Mouse (Mus musculus): ENCODE measurements at regions not wholly inside any gene's neighbourhood (a gene's known extent, or its start where the extent isn't known, plus 50 kb on each side); places are given as distances from the start of the nearest gene placed in this dataset.

DNA sequence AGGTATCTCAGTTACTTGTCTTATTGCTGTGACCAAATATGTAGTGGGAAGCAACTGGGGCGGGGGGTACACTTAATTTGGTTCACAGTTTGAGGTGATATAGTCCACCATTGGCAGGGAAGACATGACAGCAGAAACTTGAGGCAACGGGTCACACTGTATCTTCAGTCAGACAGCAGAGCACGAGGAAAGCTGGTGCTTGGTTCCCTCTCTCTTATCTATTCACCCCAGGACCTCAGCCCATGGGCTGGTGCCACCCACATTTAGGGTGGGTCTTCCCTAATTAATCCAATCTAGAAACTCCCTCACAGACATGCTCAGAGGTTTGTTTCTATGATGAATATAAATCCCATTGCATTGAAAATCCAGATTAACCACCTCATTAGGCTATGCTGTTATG, 56.5 kb downstream of the Otud1 start:
- no peak for ATAC-seq (ENCODE audit: insufficient number of reproducible peaks, insufficient read depth, low FRiP score, low read depth)
- H3K36me3 ChIP-seq (ENCODE audit: control insufficient read depth, insufficient read depth, low read length) = no peaks in the 10 kb centered on the region
- 64% methylated on average over 3 of the region's 3 CpGs for WGBS

DNA sequence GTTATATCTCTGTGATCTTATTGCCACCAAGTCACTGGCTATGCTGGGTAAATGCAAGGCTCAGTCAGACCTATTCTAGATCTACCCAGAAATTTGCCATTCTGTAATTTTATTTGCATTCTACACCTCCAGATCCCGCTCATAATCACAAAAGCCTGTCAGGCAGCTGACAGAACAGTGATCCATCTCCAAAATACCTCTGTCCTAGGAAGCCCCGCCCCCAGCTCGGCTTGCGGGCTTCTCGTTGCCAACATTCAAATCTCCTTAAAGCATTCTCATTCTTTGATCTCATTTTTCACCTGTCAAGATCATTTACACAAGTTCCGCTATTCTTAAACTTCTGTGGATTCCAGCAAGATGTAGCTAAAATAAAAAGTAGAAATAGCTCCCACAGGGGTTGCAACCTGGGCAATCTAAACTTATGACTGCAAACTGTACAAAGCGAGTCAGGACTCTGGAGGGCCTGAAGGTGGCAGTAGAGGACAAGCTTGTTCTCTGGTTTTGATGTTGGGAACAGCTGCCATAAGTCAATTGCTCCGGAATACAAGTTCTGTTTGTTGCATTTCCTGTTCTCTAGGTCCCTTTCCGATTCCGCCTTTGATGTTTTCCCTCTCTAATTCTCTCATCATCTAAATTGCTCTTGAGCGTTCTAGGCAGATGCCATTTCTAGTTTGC, 58.1 kb downstream of the Otud1 start:
- H3K27me3 ChIP-seq (ENCODE audit: control insufficient read depth, insufficient read depth, low read length) = no peaks in the 10 kb centered on the region
- WGBS = 7% methylated on average over 11 of the region's 11 CpGs
- no peaks in the 10 kb centered on the region for H3K9me3 ChIP-seq (ENCODE audit: control insufficient read depth, low read depth, low read length)
- H3K27ac ChIP-seq (ENCODE audit: low read length) = no peak overlapping the region
- peak overlapping the region; percentile 36 for H3K4me2 ChIP-seq (replicated peaks; ENCODE audit: low read depth, low read length)
- no peak overlapping the region for H3K9ac ChIP-seq (replicated peaks; ENCODE audit: low read depth, low read length)
- no peak overlapping the region; the same call in 1 of the 2 replicates for H3K4me3 ChIP-seq (ENCODE audit: low read depth, low read length)
- ATAC-seq (ENCODE audit: insufficient number of reproducible peaks, insufficient read depth, low FRiP score, low read depth) = peak; percentile 84; the same call in 1 of the 2 replicates
- H3K4me1 ChIP-seq (ENCODE audit: control insufficient read depth, insufficient read depth, low read length) = no peaks in the 10 kb centered on the region
- H3K36me3 ChIP-seq (ENCODE audit: control insufficient read depth, insufficient read depth, low read length) = no peaks in the 10 kb centered on the region

More for the DNA sequence above, 56.5 kb downstream of the Otud1 start:
- Histone ChIP-seq H3K9ac (replicated peaks; ENCODE audit: low read depth, low read length) (no peak overlapping the region), H3K4me2 (replicated peaks; ENCODE audit: low read depth, low read length) (no peak overlapping the region), H3K27ac (ENCODE audit: low read length) (no peak overlapping the region), H3K27me3 (ENCODE audit: control insufficient read depth, insufficient read depth, low read length) (no peaks in the 10 kb centered on the region), H3K9me3 (ENCODE audit: control insufficient read depth, low read depth, low read length) (no peaks in the 10 kb centered on the region), H3K4me3 (ENCODE audit: low read depth, low read length) (no peak overlapping the region), H3K4me1 (ENCODE audit: control insufficient read depth, insufficient read depth, low read length) (no peaks in the 10 kb centered on the region)

DNA sequence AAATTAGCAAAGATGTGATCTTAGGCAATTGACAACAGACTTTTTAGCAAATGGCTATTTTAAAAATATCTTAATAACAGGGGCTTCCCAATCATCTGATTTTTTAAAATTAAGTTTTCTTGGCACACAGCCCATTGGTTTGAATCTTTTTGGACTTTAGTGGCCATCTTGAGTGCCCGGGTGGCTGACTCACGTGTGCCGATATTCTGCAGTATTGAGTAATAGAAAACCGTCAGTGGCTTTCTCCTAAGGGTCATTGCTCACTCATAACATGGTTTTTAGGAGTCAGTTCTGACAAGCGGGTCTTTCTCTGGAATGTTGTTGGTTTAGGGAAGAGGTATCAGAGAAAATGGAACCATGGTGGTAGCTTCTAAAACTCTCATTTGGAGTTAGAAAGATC, 58.8 kb downstream of the Otud1 start:
- Histone ChIP-seq H3K36me3 (ENCODE audit: control insufficient read depth, insufficient read depth, low read length) (no peaks in the 10 kb centered on the region), H3K4me1 (ENCODE audit: control insufficient read depth, insufficient read depth, low read length) (no peaks in the 10 kb centered on the region), H3K27me3 (ENCODE audit: control insufficient read depth, insufficient read depth, low read length) (no peaks in the 10 kb centered on the region), H3K27ac (ENCODE audit: low read length) (no peak overlapping the region), H3K4me2 (replicated peaks; ENCODE audit: low read depth, low read length) (no peak overlapping the region), H3K9ac (replicated peaks; ENCODE audit: low read depth, low read length) (no peak overlapping the region), H3K9me3 (ENCODE audit: control insufficient read depth, low read depth, low read length) (no peaks in the 10 kb centered on the region), H3K4me3 (ENCODE audit: low read depth, low read length) (no peak overlapping the region)
- no peak for ATAC-seq (ENCODE audit: insufficient number of reproducible peaks, insufficient read depth, low FRiP score, low read depth)
- 87% methylated on average over 5 of the region's 5 CpGs for WGBS

DNA sequence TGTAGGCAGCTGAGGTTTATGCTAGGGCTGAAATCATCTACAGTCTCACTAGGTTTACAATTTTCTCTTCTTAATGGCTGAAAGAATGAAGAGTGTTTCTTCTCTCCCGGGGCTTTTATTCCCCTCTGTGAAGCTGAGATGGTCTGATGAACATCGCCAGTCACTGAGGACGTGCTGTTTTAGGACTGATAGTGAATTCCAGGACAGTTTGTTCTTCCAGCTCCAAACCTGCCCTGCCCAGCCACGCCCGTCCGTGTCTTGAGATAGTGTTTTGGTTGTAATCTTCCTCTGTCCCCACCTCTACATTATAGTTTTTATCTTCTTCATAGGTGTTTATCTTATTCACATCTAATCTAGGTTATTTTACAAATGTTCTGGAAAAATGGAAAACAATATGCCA, 68.5 kb downstream of the Otud1 start:
- Histone ChIP-seq H3K4me3 (ENCODE audit: low read depth, low read length) (no peak overlapping the region), H3K4me1 (ENCODE audit: control insufficient read depth, insufficient read depth, low read length) (no peaks in the 10 kb centered on the region), H3K36me3 (ENCODE audit: control insufficient read depth, insufficient read depth, low read length) (no peaks in the 10 kb centered on the region), H3K9ac (replicated peaks; ENCODE audit: low read depth, low read length) (no peak overlapping the region), H3K27me3 (ENCODE audit: control insufficient read depth, insufficient read depth, low read length) (no peaks in the 10 kb centered on the region), H3K4me2 (replicated peaks; ENCODE audit: low read depth, low read length) (no peak overlapping the region), H3K9me3 (ENCODE audit: control insufficient read depth, low read depth, low read length) (no peaks in the 10 kb centered on the region), H3K27ac (ENCODE audit: low read length) (no peak overlapping the region)
- 72% methylated on average over 6 of the region's 6 CpGs for WGBS
- no peak for ATAC-seq (ENCODE audit: insufficient number of reproducible peaks, insufficient read depth, low FRiP score, low read depth)

DNA sequence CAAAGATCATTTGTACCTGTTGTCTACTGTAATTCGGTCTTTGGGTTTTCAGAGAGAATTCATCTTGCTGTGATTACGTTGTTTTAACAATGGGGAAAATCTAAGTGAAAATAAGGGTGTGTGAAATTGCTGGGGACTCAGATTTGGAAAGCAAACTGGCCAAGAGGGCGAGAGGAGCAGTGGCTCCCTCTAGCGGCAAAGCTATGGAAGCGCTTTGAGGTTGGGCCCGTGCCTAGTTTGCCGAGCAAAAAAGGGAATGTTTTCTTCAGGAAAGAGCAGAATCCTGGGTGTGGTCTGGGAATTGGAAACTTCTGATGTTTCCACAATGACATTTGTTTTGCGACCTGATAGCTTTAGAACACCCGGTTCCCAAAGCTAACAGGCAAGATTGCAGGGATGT, 69.4 kb downstream of the Otud1 start:
- Histone ChIP-seq H3K9me3 (ENCODE audit: control insufficient read depth, low read depth, low read length) (no peaks in the 10 kb centered on the region), H3K36me3 (ENCODE audit: control insufficient read depth, insufficient read depth, low read length) (no peaks in the 10 kb centered on the region), H3K4me2 (replicated peaks; ENCODE audit: low read depth, low read length) (no peak overlapping the region), H3K27ac (ENCODE audit: low read length) (no peak overlapping the region), H3K9ac (replicated peaks; ENCODE audit: low read depth, low read length) (no peak overlapping the region), H3K4me1 (ENCODE audit: control insufficient read depth, insufficient read depth, low read length) (no peaks in the 10 kb centered on the region), H3K27me3 (ENCODE audit: control insufficient read depth, insufficient read depth, low read length) (no peaks in the 10 kb centered on the region), H3K4me3 (ENCODE audit: low read depth, low read length) (no peak overlapping the region)
- ATAC-seq (ENCODE audit: insufficient number of reproducible peaks, insufficient read depth, low FRiP score, low read depth) = no peak
- 15% methylated on average over 9 of the region's 9 CpGs for WGBS

DNA sequence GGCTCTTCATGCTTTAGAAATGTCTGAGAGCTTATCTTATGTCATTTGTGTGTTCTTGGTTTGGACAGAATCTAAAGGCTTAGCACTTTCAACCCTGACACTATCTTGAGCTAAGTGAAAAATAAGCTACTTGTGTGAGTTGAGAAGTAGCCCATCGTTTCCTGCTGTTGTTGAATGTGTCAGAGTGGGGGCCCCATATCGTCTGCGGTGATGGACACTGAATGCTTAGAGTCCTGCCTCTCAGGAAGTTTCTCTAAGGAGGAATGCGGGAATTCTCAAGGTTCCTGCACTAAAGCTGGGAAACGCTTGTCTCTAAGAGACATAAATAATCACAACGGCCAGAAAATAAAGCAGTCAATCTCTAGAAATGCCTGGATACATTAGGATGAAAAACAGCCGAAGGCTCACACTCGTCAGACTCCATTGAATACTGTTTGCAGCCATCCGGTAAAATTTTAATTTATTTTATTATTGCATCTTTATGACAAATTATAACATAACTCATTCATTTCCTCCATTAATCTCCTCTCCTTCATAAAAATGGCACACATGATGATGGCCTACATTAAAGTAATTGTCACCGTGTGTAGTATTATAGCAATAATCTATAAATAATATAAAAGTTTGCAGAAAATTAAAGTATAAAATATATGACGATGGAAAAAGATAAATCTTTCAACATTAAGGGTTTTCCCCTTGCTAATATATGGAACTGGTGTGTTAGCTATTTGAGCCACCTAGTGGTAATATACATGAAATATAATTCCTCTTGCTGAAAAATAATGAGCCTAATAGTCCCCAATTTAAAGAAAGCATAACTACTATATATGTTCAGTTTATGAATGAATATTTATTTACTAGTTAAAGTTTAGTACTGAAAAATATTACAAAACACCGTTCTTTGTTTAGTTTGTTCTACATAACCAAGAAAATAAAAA, 75.6 kb downstream of the Otud1 start:
- Histone ChIP-seq H3K27ac (ENCODE audit: low read length) (no peak overlapping the region), H3K9me3 (ENCODE audit: control insufficient read depth, low read depth, low read length) (no peaks in the 10 kb centered on the region), H3K4me3 (ENCODE audit: low read depth, low read length) (no peak overlapping the region), H3K36me3 (ENCODE audit: control insufficient read depth, insufficient read depth, low read length) (no peaks in the 10 kb centered on the region), H3K27me3 (ENCODE audit: control insufficient read depth, insufficient read depth, low read length) (no peaks in the 10 kb centered on the region), H3K4me1 (ENCODE audit: control insufficient read depth, insufficient read depth, low read length) (no peaks in the 10 kb centered on the region), H3K9ac (replicated peaks; ENCODE audit: low read depth, low read length) (no peak overlapping the region), H3K4me2 (replicated peaks; ENCODE audit: low read depth, low read length) (no peak overlapping the region)
- 58% methylated on average over 12 of the region's 12 CpGs for WGBS
- no peak for ATAC-seq (ENCODE audit: insufficient number of reproducible peaks, insufficient read depth, low FRiP score, low read depth)

DNA sequence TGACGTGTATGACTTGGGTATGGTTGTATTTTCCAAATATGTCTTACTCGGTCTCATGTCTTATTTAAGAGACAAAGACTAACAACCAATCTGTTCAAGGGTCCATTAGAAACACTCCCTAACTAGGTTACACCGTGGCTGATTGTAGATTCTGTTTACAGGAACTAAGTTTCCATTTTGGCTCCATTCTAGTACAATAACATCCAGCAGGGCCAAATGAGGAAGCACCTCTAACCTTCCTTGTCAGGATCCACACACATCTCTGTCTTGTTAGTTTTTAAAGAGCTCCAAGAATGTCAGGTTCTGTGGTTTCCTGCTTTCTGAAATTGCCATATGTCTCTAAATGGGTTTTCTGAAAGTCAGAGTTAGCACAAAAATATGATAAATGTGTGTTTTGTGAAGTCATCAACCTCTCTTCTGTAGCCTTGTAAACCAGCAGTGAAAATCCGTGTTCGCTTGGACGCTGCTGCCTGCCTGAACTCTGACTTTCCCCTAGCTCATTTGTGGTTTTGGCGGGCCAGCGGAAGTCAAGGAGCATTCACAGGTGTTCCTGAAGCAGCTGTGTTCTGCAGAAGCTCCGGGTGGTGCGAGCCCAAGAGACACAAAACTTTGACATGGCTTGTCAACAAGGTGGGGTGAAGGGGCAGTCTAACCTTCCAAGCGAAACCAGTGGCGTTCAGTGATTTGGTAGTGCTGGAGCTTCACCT, 76.8 kb downstream of the Otud1 start:
- ATAC-seq (ENCODE audit: insufficient number of reproducible peaks, insufficient read depth, low FRiP score, low read depth) = no peak
- Histone ChIP-seq H3K4me2 (replicated peaks; ENCODE audit: low read depth, low read length) (no peak overlapping the region), H3K27ac (ENCODE audit: low read length) (no peak overlapping the region), H3K4me1 (ENCODE audit: control insufficient read depth, insufficient read depth, low read length) (no peaks in the 10 kb centered on the region), H3K9me3 (ENCODE audit: control insufficient read depth, low read depth, low read length) (no peaks in the 10 kb centered on the region), H3K4me3 (ENCODE audit: low read depth, low read length) (no peak overlapping the region), H3K9ac (replicated peaks; ENCODE audit: low read depth, low read length) (no peak overlapping the region), H3K36me3 (ENCODE audit: control insufficient read depth, insufficient read depth, low read length) (no peaks in the 10 kb centered on the region), H3K27me3 (ENCODE audit: control insufficient read depth, insufficient read depth, low read length) (no peaks in the 10 kb centered on the region)
- 68% methylated on average over 12 of the region's 12 CpGs for WGBS

DNA sequence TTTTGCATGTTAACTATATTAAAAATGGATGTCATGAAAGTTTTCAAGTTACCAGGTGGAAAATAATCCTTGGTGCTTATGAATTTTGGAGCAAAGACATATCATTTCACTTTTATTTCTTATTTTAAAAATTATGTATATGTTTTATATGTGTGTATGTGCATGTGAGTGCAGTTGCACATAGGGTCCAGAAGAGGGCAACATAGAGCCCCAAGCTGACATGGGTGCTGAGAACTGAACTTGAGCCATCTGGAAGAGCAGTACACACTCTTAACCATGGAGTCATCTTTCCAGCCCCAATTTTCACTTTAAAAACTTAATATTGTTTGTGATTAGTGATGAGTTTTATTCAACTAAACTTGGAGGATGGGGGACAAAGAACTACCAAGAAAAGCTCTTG, 84.0 kb downstream of the Otud1 start:
- Histone ChIP-seq H3K9ac (replicated peaks; ENCODE audit: low read depth, low read length) (no peak overlapping the region), H3K36me3 (ENCODE audit: control insufficient read depth, insufficient read depth, low read length) (no peaks in the 10 kb centered on the region), H3K9me3 (ENCODE audit: control insufficient read depth, low read depth, low read length) (no peaks in the 10 kb centered on the region), H3K27ac (ENCODE audit: low read length) (no peak overlapping the region), H3K4me1 (ENCODE audit: control insufficient read depth, insufficient read depth, low read length) (no peaks in the 10 kb centered on the region), H3K4me3 (ENCODE audit: low read depth, low read length) (no peak overlapping the region), H3K27me3 (ENCODE audit: control insufficient read depth, insufficient read depth, low read length) (no peaks in the 10 kb centered on the region), H3K4me2 (replicated peaks; ENCODE audit: low read depth, low read length) (no peak overlapping the region)
- no peak for ATAC-seq (ENCODE audit: insufficient number of reproducible peaks, insufficient read depth, low FRiP score, low read depth)

Measured in stomach, embryonic 14.5 days (tissue).